Mouse (Mus musculus): ENCODE results near the gene Hbs1l. TPM values are rescaled to one million over a fixed set of nuclear protein-coding genes. Genes with fewer than 3 reads are reported as not detected.

Hbs1l gene
- polyA plus RNA-seq, 1 experiment from 2014 or later = 123 TPM

DNA sequence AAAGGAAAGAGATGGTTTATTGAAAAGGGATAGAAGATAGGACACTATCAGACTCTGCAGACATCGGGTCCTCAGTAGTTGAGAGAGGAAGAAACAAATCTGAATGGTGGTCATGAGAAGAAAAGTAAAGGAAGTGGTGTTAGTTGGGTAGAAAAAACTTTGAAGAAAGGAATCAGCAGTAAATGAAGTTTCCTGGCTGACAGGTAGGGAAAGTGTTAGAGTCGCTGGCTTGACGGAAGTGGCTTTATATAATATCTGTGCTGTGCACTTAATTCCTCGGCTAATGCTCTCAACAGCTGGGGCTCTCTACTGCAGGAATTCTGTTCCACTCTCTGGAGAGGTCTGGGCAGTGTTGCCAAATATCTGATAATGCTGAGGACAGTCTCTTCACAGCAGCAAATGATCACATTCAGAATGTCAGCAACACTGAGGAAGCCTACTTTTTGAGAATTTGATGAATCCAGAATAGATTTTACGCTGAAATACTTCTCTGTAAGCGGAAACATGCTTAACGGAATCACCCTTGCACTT is 31.9 kb downstream of the Hbs1l start:
- Histone ChIP-seq H3K9me3 (ENCODE audit: control insufficient read depth, low read length) (no peaks in the 10 kb centered on the region), H3K9ac (replicated peaks; ENCODE audit: low read depth, low read length) (no peak overlapping the region), H3K4me3 (replicated peaks; ENCODE audit: low read length) (no peak overlapping the region), H3K36me3 (ENCODE audit: control insufficient read depth, insufficient read depth) (peaks cover 3% of the 10 kb centered on the region; the same call in 1 of the 2 replicates), H3K27me3 (replicated peaks; ENCODE audit: control insufficient read depth, insufficient read depth, low read length) (no peaks in the 10 kb centered on the region), H3K4me1 (replicated peaks; ENCODE audit: control insufficient read depth, insufficient read depth, low read length) (no peaks in the 10 kb centered on the region), H3K27ac (ENCODE audit: low read length) (no peak overlapping the region), H3K4me2 (ENCODE audit: low read length) (no peak overlapping the region)
- WGBS = 86% methylated on average over 7 of the region's 7 CpGs
- ATAC-seq = no peak

GRCm38 (mm10) chr10:21334349-21335105 is 38.7 kb downstream of the Hbs1l start:
- WGBS = 88% methylated on average over 7 of the region's 7 CpGs
- H3K4me3 ChIP-seq (replicated peaks; ENCODE audit: low read length) = no peak overlapping the region
- no peaks in the 10 kb centered on the region for H3K27me3 ChIP-seq (replicated peaks; ENCODE audit: control insufficient read depth, insufficient read depth, low read length)
- no peaks in the 10 kb centered on the region for H3K4me1 ChIP-seq (replicated peaks; ENCODE audit: control insufficient read depth, insufficient read depth, low read length)
- peaks cover 4% of the 10 kb centered on the region; the same call in 1 of the 2 replicates for H3K9me3 ChIP-seq (ENCODE audit: control insufficient read depth, low read length)
- no peak overlapping the region for H3K27ac ChIP-seq (ENCODE audit: low read length)
- H3K4me2 ChIP-seq (ENCODE audit: low read length) = no peak overlapping the region
- H3K36me3 ChIP-seq (ENCODE audit: control insufficient read depth, insufficient read depth) = peaks cover 13% of the 10 kb centered on the region
- ATAC-seq = no peak
- no peak overlapping the region for H3K9ac ChIP-seq (replicated peaks; ENCODE audit: low read depth, low read length)

- peaks cover 13% of the 10 kb centered on the region for H3K36me3 ChIP-seq (ENCODE audit: control insufficient read depth, insufficient read depth)
- H3K4me3 ChIP-seq (replicated peaks; ENCODE audit: low read length) = no peak overlapping the region
- no peak for ATAC-seq
- no peak overlapping the region for H3K9ac ChIP-seq (replicated peaks; ENCODE audit: low read depth, low read length)
- H3K4me2 ChIP-seq (ENCODE audit: low read length) = no peak overlapping the region
- peaks cover 4% of the 10 kb centered on the region; the same call in 1 of the 2 replicates for H3K9me3 ChIP-seq (ENCODE audit: control insufficient read depth, low read length)
- no peaks in the 10 kb centered on the region for H3K27me3 ChIP-seq (replicated peaks; ENCODE audit: control insufficient read depth, insufficient read depth, low read length)
- 96% methylated on average over 5 of the region's 5 CpGs for WGBS
- H3K27ac ChIP-seq (ENCODE audit: low read length) = no peak overlapping the region
- H3K4me1 ChIP-seq (replicated peaks; ENCODE audit: control insufficient read depth, insufficient read depth, low read length) = no peaks in the 10 kb centered on the region
These were observed 39.8 kb downstream of the Hbs1l start for GRCm38 (mm10) chr10:21335534-21335933.

- Histone ChIP-seq H3K27me3 (replicated peaks; ENCODE audit: control insufficient read depth, insufficient read depth, low read length) (no peaks in the 10 kb centered on the region), H3K4me2 (ENCODE audit: low read length) (no peak overlapping the region), H3K4me1 (replicated peaks; ENCODE audit: control insufficient read depth, insufficient read depth, low read length) (no peaks in the 10 kb centered on the region), H3K36me3 (ENCODE audit: control insufficient read depth, insufficient read depth) (peaks cover 15% of the 10 kb centered on the region), H3K27ac (ENCODE audit: low read length) (no peak overlapping the region), H3K9ac (replicated peaks; ENCODE audit: low read depth, low read length) (no peak overlapping the region), H3K9me3 (ENCODE audit: control insufficient read depth, low read length) (peaks cover 4% of the 10 kb centered on the region; the same call in 1 of the 2 replicates), H3K4me3 (replicated peaks; ENCODE audit: low read length) (no peak overlapping the region)
- ATAC-seq = no peak
- 69% methylated on average over 2 of the region's 2 CpGs for WGBS
These were observed 41.4 kb downstream of the Hbs1l start for GRCm38 (mm10) chr10:21337191-21337590.

GRCm38 (mm10) chr10:21341706-21342105 is 45.9 kb downstream of the Hbs1l start:
- H3K4me2 ChIP-seq (ENCODE audit: low read length) = no peak overlapping the region
- H3K9ac ChIP-seq (replicated peaks; ENCODE audit: low read depth, low read length) = no peak overlapping the region
- H3K36me3 ChIP-seq (ENCODE audit: control insufficient read depth, insufficient read depth) = peaks cover 22% of the 10 kb centered on the region
- H3K9me3 ChIP-seq (ENCODE audit: control insufficient read depth, low read length) = peaks cover 4% of the 10 kb centered on the region; the same call in 1 of the 2 replicates
- H3K27ac ChIP-seq (ENCODE audit: low read length) = no peak overlapping the region
- no peaks in the 10 kb centered on the region for H3K27me3 ChIP-seq (replicated peaks; ENCODE audit: control insufficient read depth, insufficient read depth, low read length)
- no peak; the same call in 1 of the 2 replicates for ATAC-seq
- 81% methylated on average over 14 of the region's 14 CpGs for WGBS
- H3K4me1 ChIP-seq (replicated peaks; ENCODE audit: control insufficient read depth, insufficient read depth, low read length) = no peaks in the 10 kb centered on the region
- no peak overlapping the region for H3K4me3 ChIP-seq (replicated peaks; ENCODE audit: low read length)

- H3K4me2 ChIP-seq (ENCODE audit: low read length) = no peak overlapping the region
- no peaks in the 10 kb centered on the region for H3K9me3 ChIP-seq (ENCODE audit: control insufficient read depth, low read length)
- no peak overlapping the region for H3K4me3 ChIP-seq (replicated peaks; ENCODE audit: low read length)
- no peaks in the 10 kb centered on the region for H3K4me1 ChIP-seq (replicated peaks; ENCODE audit: control insufficient read depth, insufficient read depth, low read length)
- H3K27ac ChIP-seq (ENCODE audit: low read length) = no peak overlapping the region
- peaks cover 21% of the 10 kb centered on the region for H3K36me3 ChIP-seq (ENCODE audit: control insufficient read depth, insufficient read depth)
- ATAC-seq = no peak
- no peak overlapping the region for H3K9ac ChIP-seq (replicated peaks; ENCODE audit: low read depth, low read length)
- no peaks in the 10 kb centered on the region for H3K27me3 ChIP-seq (replicated peaks; ENCODE audit: control insufficient read depth, insufficient read depth, low read length)
- WGBS = 73% methylated on average over 11 of the region's 11 CpGs
These were observed 46.7 kb downstream of the Hbs1l start for GRCm38 (mm10) chr10:21342331-21343005.

DNA sequence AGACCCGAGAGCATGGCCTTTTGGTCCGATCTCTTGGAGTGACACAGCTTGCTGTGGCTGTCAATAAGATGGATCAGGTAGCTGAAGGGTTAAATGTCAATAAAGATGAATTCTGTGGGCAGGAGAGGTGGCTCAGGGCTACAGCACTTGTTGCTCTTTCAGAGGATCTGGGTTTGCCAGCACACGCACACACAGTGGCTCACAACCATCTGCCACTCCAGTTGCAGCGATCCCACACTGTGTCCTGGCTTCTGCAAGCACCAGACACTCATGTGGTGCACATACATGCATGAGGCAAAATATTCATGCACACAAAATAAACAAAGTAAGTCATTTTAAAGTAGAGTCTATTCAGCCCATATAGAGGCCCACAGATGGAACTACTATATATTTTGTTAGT is 51.6 kb downstream of the Hbs1l start:
- 0 out of 2 replicates have a peak, but pooled peaks have one; percentile 49 for ATAC-seq
- H3K9ac ChIP-seq (replicated peaks; ENCODE audit: low read depth, low read length) = no peak overlapping the region
- H3K9me3 ChIP-seq (ENCODE audit: control insufficient read depth, low read length) = no peaks in the 10 kb centered on the region
- 83% methylated on average over 4 of the region's 4 CpGs for WGBS
- H3K4me3 ChIP-seq (replicated peaks; ENCODE audit: low read length) = no peak overlapping the region
- H3K4me2 ChIP-seq (ENCODE audit: low read length) = no peak overlapping the region
- H3K27ac ChIP-seq (ENCODE audit: low read length) = no peak overlapping the region
- H3K27me3 ChIP-seq (replicated peaks; ENCODE audit: control insufficient read depth, insufficient read depth, low read length) = no peaks in the 10 kb centered on the region
- peaks cover 25% of the 10 kb centered on the region for H3K36me3 ChIP-seq (ENCODE audit: control insufficient read depth, insufficient read depth)
- H3K4me1 ChIP-seq (replicated peaks; ENCODE audit: control insufficient read depth, insufficient read depth, low read length) = no peaks in the 10 kb centered on the region

DNA sequence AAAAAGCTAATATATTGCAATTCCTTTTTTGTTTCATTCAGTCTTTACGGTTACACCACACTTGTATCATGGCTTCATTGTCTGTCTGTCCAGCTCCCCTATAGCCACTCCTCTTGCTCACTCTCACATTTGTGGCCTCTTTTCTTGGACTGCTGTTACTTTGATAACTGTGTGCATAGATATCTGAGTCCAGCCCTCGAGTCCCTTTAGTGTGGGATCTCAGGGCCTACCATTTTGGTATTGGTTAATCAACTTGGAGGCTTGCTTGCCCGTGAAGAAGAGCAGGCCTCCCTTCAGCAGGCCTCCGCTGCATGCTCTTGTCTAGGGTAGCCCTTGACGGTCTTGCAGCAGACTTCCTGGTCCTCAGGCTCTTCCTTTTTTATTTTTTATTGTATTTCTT is 53.7 kb downstream of the Hbs1l start:
- Histone ChIP-seq H3K9me3 (ENCODE audit: control insufficient read depth, low read length) (no peaks in the 10 kb centered on the region), H3K4me1 (replicated peaks; ENCODE audit: control insufficient read depth, insufficient read depth, low read length) (no peaks in the 10 kb centered on the region), H3K27ac (ENCODE audit: low read length) (no peak overlapping the region), H3K4me3 (replicated peaks; ENCODE audit: low read length) (no peak overlapping the region), H3K36me3 (ENCODE audit: control insufficient read depth, insufficient read depth) (peaks cover 25% of the 10 kb centered on the region), H3K9ac (replicated peaks; ENCODE audit: low read depth, low read length) (no peak overlapping the region), H3K27me3 (replicated peaks; ENCODE audit: control insufficient read depth, insufficient read depth, low read length) (no peaks in the 10 kb centered on the region), H3K4me2 (ENCODE audit: low read length) (no peak overlapping the region)
- WGBS = 93% methylated on average over 5 of the region's 5 CpGs
- ATAC-seq = no peak

DNA sequence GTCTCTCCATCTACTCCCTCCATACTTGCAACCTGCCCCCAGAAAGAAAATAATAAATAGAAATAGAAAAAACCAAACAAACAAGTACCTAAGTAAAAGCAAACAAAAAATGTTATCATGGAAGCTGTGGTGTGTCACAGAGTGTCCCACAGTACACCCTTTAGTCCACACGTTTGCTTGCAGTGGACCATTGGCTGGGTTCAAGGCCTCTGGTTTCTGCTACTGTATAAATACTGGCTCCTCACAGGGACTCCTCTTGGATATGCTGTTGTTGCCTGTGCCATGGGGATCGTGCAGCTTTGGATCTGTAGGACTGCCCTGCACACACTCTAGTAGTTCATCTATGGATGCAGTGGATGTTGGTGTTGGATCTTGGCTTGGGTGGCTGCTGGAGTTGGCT is 54.2 kb downstream of the Hbs1l start:
- no peak overlapping the region for H3K27ac ChIP-seq (ENCODE audit: low read length)
- H3K36me3 ChIP-seq (ENCODE audit: control insufficient read depth, insufficient read depth) = peaks cover 25% of the 10 kb centered on the region
- H3K9ac ChIP-seq (replicated peaks; ENCODE audit: low read depth, low read length) = no peak overlapping the region
- no peaks in the 10 kb centered on the region for H3K27me3 ChIP-seq (replicated peaks; ENCODE audit: control insufficient read depth, insufficient read depth, low read length)
- no peak for ATAC-seq
- H3K4me3 ChIP-seq (replicated peaks; ENCODE audit: low read length) = no peak overlapping the region
- H3K9me3 ChIP-seq (ENCODE audit: control insufficient read depth, low read length) = no peaks in the 10 kb centered on the region
- H3K4me2 ChIP-seq (ENCODE audit: low read length) = no peak overlapping the region
- 96% methylated on average over 2 of the region's 2 CpGs for WGBS
- H3K4me1 ChIP-seq (replicated peaks; ENCODE audit: control insufficient read depth, insufficient read depth, low read length) = no peaks in the 10 kb centered on the region
